Mouse (Mus musculus): ENCODE results near the gene Cd99l2. TPM values are rescaled to one million over a fixed set of nuclear protein-coding genes. Genes with fewer than 3 reads are reported as not detected.
A peak's percentile ranks its signal among the peaks of the same experiment; 100 is the strongest.

Gene Cd99l2
- 32.8 and 34.6 TPM in 2 replicates for polyA plus RNA-seq (2015; fragmentation: Nextera tagmentation; extraction: Ambion mirVana)

DNA sequence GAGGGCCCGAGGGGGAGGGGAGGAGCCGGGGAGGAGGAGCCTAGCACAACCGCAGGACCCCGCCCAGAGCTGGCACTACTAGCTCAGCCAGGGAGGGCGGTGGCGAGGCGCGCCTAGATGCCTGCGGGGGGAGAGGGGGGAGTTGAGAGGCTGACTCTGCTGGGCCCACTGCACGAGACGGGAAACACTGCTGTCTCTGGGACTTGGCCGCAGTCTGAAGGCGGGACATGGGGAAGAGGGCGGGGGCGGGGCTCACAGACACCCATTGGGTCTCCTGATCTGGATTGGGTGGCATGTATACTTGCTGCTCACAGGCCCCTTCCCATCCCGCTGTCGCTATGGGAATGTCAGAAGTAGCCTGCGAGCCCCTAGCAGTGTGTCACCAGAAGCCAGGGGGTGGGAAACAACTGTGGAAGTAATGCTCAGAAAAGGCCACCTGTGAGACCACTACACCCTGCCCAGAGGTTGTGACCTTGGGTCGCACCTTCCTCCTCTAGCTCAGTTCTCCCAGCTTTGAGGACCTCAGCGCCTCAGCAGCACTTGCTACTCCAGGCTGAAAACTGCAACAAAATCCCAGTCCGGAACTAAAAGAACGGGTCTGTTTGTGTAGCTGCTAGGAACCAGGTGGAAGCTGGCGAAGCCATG lies at the start of gene Cd99l2:
Gene Cd99l2 (minus strand): TSS at position 216 of the 645 bp plus-strand sequence.
- Histone ChIP-seq H3K9ac (ENCODE audit: low read length) (peak within 1 kb of the TSS; percentile 81), H3K4me1 (ENCODE audit: control insufficient read depth, insufficient read depth, low read length) (peaks cover 7% of the 10 kb centered on the region; the same call in 1 of the 2 replicates), H3K36me3 (ENCODE audit: control insufficient read depth, insufficient read depth) (no peaks in the 10 kb centered on the region), H3K9me3 (replicated peaks; ENCODE audit: control insufficient read depth, low read length) (no peaks in the 10 kb centered on the region), H3K4me2 (ENCODE audit: low read depth, low read length) (peak within 1 kb of the TSS; percentile 71), H3K27ac (ENCODE audit: low read length) (peak within 1 kb of the TSS; percentile 93), H3K27me3 (ENCODE audit: control insufficient read depth, insufficient read depth, low read length) (no peaks in the 10 kb centered on the region; the same call in 1 of the 2 replicates), H3K4me3 (ENCODE audit: low read length) (peak within 1 kb of the TSS; percentile 69)
- ATAC-seq (replicated peaks; ENCODE audit: extremely low read depth, insufficient read depth, low FRiP score): peak; percentile 97
- WGBS: 9% methylated on average over 20 of the region's 23 CpGs

DNA sequence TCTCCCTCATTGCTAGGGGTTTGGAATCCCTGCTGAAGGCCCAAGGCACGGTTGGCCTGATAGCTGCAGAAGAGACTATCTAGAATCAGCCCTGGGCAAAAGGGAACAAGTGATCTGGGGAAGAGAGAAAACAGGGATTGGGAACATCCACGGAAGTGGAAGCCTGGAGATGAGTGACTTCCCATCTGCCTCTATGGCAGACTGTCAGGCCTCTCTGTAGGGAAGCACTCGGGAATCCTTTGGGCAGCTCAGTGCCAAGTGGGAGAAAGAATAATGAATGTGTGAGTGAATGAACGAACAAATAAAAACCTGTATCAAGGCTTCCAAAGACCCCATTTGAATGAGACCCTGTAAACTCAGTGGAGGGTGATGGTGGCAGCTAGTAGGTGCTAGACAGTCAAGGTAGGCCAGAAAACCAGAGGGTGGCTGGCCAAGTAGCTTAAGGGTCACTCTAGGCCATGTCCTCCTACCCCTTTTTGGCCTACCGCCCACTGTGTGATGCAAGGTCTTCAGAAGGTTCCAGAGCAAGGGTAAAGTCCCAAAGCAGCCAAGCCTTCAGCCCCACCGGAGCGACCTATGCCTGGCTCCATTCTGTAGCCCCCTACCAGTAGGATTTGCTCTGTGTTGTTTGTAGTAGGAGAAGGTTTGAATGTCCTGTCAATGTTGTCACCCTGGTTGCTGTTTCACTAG lies 48.3 kb upstream of the Cd99l2 start:
- Histone ChIP-seq H3K27ac (ENCODE audit: low read length) (no peak overlapping the region), H3K4me3 (ENCODE audit: low read length) (no peak overlapping the region), H3K4me2 (ENCODE audit: low read depth, low read length) (no peak overlapping the region), H3K36me3 (ENCODE audit: control insufficient read depth, insufficient read depth) (no peaks in the 10 kb centered on the region), H3K4me1 (ENCODE audit: control insufficient read depth, insufficient read depth, low read length) (no peaks in the 10 kb centered on the region), H3K9me3 (replicated peaks; ENCODE audit: control insufficient read depth, low read length) (no peaks in the 10 kb centered on the region), H3K9ac (ENCODE audit: low read length) (no peak overlapping the region), H3K27me3 (ENCODE audit: control insufficient read depth, insufficient read depth, low read length) (peaks cover 2% of the 10 kb centered on the region; the same call in 1 of the 2 replicates)
- ATAC-seq (replicated peaks; ENCODE audit: extremely low read depth, insufficient read depth, low FRiP score): no peak
- WGBS: 77% methylated on average over 7 of the region's 7 CpGs

DNA sequence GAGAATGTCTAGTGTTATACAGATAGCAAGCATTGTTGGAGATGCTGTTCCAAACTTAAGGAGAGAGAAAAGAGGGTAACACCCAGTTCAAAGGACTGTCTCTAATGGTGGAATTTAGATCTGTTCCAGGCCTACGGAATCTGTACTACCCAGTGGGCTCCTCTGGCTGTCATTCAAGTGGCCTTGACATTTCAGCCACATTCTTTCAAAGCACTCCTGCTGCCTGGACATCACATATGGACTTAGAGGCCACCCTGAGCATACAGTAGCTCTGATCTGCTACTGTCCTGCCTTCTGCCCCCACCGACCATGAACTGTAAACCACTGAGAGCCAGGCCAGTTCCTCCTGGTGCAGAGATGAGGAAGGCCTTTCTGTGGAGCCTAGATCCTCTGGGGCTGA lies 45.1 kb upstream of the Cd99l2 start:
- Histone ChIP-seq H3K4me2 (ENCODE audit: low read depth, low read length) (no peak overlapping the region), H3K9me3 (replicated peaks; ENCODE audit: control insufficient read depth, low read length) (no peaks in the 10 kb centered on the region), H3K27me3 (ENCODE audit: control insufficient read depth, insufficient read depth, low read length) (peaks cover 6% of the 10 kb centered on the region), H3K27ac (ENCODE audit: low read length) (no peak overlapping the region), H3K4me1 (ENCODE audit: control insufficient read depth, insufficient read depth, low read length) (no peaks in the 10 kb centered on the region), H3K36me3 (ENCODE audit: control insufficient read depth, insufficient read depth) (no peaks in the 10 kb centered on the region), H3K4me3 (ENCODE audit: low read length) (no peak overlapping the region), H3K9ac (ENCODE audit: low read length) (no peak overlapping the region)
- WGBS: 48% methylated on average over 2 of the region's 2 CpGs
- no peak for ATAC-seq (replicated peaks; ENCODE audit: extremely low read depth, insufficient read depth, low FRiP score)

GRCm38 (mm10) chrX:71534102-71534501 lies 41.5 kb upstream of the Cd99l2 start:
- 70% methylated on average over 5 of the region's 5 CpGs for WGBS
- ATAC-seq (replicated peaks; ENCODE audit: extremely low read depth, insufficient read depth, low FRiP score): no peak

DNA sequence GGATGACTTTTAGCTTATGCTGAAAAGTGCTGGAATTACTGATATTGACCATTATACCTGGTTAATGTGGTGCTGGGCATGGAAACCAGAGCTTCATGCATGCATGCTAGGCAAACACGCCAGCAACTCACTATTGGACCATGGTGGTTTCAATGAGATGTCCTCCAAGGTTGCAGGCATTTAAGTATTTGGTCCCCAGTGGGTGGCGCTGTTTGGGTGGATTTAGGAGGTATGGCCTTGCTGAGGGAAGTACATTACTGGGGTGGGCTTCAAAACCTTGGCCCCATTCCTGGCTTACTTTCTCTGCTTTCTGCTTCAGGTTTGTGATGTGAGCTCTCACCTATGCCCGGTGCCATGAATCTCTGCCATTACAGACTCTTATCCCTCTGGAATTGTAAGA lies 40.0 kb upstream of the Cd99l2 start:
- peaks cover 5% of the 10 kb centered on the region for H3K4me1 ChIP-seq (ENCODE audit: control insufficient read depth, insufficient read depth, low read length)
- WGBS: 65% methylated on average over 3 of the region's 3 CpGs
- H3K4me2 ChIP-seq (ENCODE audit: low read depth, low read length): no peak overlapping the region
- H3K4me3 ChIP-seq (ENCODE audit: low read length): no peak overlapping the region
- no peaks in the 10 kb centered on the region for H3K9me3 ChIP-seq (replicated peaks; ENCODE audit: control insufficient read depth, low read length)
- no peak overlapping the region for H3K9ac ChIP-seq (ENCODE audit: low read length)
- no peak overlapping the region for H3K27ac ChIP-seq (ENCODE audit: low read length)
- H3K27me3 ChIP-seq (ENCODE audit: control insufficient read depth, insufficient read depth, low read length): peaks cover 10% of the 10 kb centered on the region
- ATAC-seq (replicated peaks; ENCODE audit: extremely low read depth, insufficient read depth, low FRiP score): no peak
- no peaks in the 10 kb centered on the region for H3K36me3 ChIP-seq (ENCODE audit: control insufficient read depth, insufficient read depth)

More at GRCm38 (mm10) chrX:71534102-71534501, 41.5 kb upstream of the Cd99l2 start:
- Histone ChIP-seq H3K4me2 (ENCODE audit: low read depth, low read length) (no peak overlapping the region), H3K27ac (ENCODE audit: low read length) (no peak overlapping the region), H3K4me3 (ENCODE audit: low read length) (no peak overlapping the region), H3K36me3 (ENCODE audit: control insufficient read depth, insufficient read depth) (no peaks in the 10 kb centered on the region), H3K9me3 (replicated peaks; ENCODE audit: control insufficient read depth, low read length) (no peaks in the 10 kb centered on the region), H3K9ac (ENCODE audit: low read length) (no peak overlapping the region), H3K4me1 (ENCODE audit: control insufficient read depth, insufficient read depth, low read length) (no peaks in the 10 kb centered on the region), H3K27me3 (ENCODE audit: control insufficient read depth, insufficient read depth, low read length) (peaks cover 10% of the 10 kb centered on the region)

- H3K4me1 ChIP-seq (ENCODE audit: control insufficient read depth, insufficient read depth, low read length): peaks cover 5% of the 10 kb centered on the region
- no peaks in the 10 kb centered on the region for H3K9me3 ChIP-seq (replicated peaks; ENCODE audit: control insufficient read depth, low read length)
- WGBS: 54% methylated on average over 6 of the region's 6 CpGs
- ATAC-seq (replicated peaks; ENCODE audit: extremely low read depth, insufficient read depth, low FRiP score): no peak
- no peak overlapping the region for H3K9ac ChIP-seq (ENCODE audit: low read length)
- peaks cover 10% of the 10 kb centered on the region for H3K27me3 ChIP-seq (ENCODE audit: control insufficient read depth, insufficient read depth, low read length)
- H3K4me3 ChIP-seq (ENCODE audit: low read length): no peak overlapping the region
- H3K36me3 ChIP-seq (ENCODE audit: control insufficient read depth, insufficient read depth): no peaks in the 10 kb centered on the region
- no peak overlapping the region for H3K4me2 ChIP-seq (ENCODE audit: low read depth, low read length)
- H3K27ac ChIP-seq (ENCODE audit: low read length): no peak overlapping the region
Observed at GRCm38 (mm10) chrX:71528646-71529045, 36.0 kb upstream of the Cd99l2 start.

DNA sequence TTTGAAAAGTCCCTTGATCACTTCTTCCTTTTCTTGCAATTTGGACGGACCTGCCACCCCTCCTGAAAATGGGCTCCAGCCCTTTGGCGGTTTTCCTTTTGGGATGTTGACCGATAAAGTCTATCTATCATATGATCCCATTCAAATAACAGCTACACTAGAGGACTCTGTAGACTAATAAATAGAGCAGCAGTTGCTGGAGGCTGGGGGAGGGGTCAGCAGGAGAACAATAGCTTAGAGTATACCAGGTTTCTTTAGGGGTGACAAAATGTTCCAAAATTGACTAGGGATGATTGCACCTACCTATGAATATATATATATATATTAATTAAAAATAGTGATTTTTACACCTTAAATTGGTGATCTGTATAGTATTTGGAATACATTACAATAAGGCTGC lies 35.5 kb upstream of the Cd99l2 start:
- WGBS: 78% methylated on average over 3 of the region's 3 CpGs
- H3K4me1 ChIP-seq (ENCODE audit: control insufficient read depth, insufficient read depth, low read length): peaks cover 5% of the 10 kb centered on the region
- no peak overlapping the region for H3K9ac ChIP-seq (ENCODE audit: low read length)
- H3K4me3 ChIP-seq (ENCODE audit: low read length): no peak overlapping the region
- no peak overlapping the region for H3K27ac ChIP-seq (ENCODE audit: low read length)
- no peak for ATAC-seq (replicated peaks; ENCODE audit: extremely low read depth, insufficient read depth, low FRiP score)
- H3K36me3 ChIP-seq (ENCODE audit: control insufficient read depth, insufficient read depth): no peaks in the 10 kb centered on the region
- H3K4me2 ChIP-seq (ENCODE audit: low read depth, low read length): no peak overlapping the region
- peaks cover 9% of the 10 kb centered on the region for H3K27me3 ChIP-seq (ENCODE audit: control insufficient read depth, insufficient read depth, low read length)
- no peaks in the 10 kb centered on the region for H3K9me3 ChIP-seq (replicated peaks; ENCODE audit: control insufficient read depth, low read length)

- Histone ChIP-seq H3K36me3 (ENCODE audit: control insufficient read depth, insufficient read depth) (no peaks in the 10 kb centered on the region), H3K27ac (ENCODE audit: low read length) (no peak overlapping the region), H3K27me3 (ENCODE audit: control insufficient read depth, insufficient read depth, low read length) (peaks cover 4% of the 10 kb centered on the region; the same call in 1 of the 2 replicates), H3K4me1 (ENCODE audit: control insufficient read depth, insufficient read depth, low read length) (peaks cover 5% of the 10 kb centered on the region), H3K4me2 (ENCODE audit: low read depth, low read length) (no peak overlapping the region), H3K9me3 (replicated peaks; ENCODE audit: control insufficient read depth, low read length) (no peaks in the 10 kb centered on the region), H3K4me3 (ENCODE audit: low read length) (no peak overlapping the region), H3K9ac (ENCODE audit: low read length) (no peak overlapping the region)
- no peak for ATAC-seq (replicated peaks; ENCODE audit: extremely low read depth, insufficient read depth, low FRiP score)
- WGBS: 94% methylated on average over 1 of the region's 1 CpGs
Observed at GRCm38 (mm10) chrX:71527461-71527860, 34.8 kb upstream of the Cd99l2 start.

- no peak overlapping the region for H3K27ac ChIP-seq (ENCODE audit: low read length)
- H3K9me3 ChIP-seq (replicated peaks; ENCODE audit: control insufficient read depth, low read length): no peaks in the 10 kb centered on the region
- WGBS: 23% methylated on average over 3 of the region's 3 CpGs
- peaks cover 3% of the 10 kb centered on the region; the same call in 1 of the 2 replicates for H3K27me3 ChIP-seq (ENCODE audit: control insufficient read depth, insufficient read depth, low read length)
- H3K9ac ChIP-seq (ENCODE audit: low read length): no peak overlapping the region
- H3K4me1 ChIP-seq (ENCODE audit: control insufficient read depth, insufficient read depth, low read length): peaks cover 5% of the 10 kb centered on the region
- no peak overlapping the region for H3K4me2 ChIP-seq (ENCODE audit: low read depth, low read length)
- ATAC-seq (replicated peaks; ENCODE audit: extremely low read depth, insufficient read depth, low FRiP score): no peak
- H3K4me3 ChIP-seq (ENCODE audit: low read length): no peak overlapping the region
- no peaks in the 10 kb centered on the region for H3K36me3 ChIP-seq (ENCODE audit: control insufficient read depth, insufficient read depth)
Observed at GRCm38 (mm10) chrX:71525593-71526299, 33.1 kb upstream of the Cd99l2 start.
